Mouse (Mus musculus) heart, embryonic 14.5 days (tissue): ENCODE data around the gene Gm4131. TPM values are rescaled to one million over a fixed set of nuclear protein-coding genes. Genes with fewer than 3 reads are reported as not detected.

Experiments used
- ATAC-seq: fragments of 200-750 bp; cut with Nextera tagmentation; 2 replicates; pipeline ENCODE4 v1.8.0; 2017; ENCODE audit warnings: low read depth, moderate TSS enrichment; ENCODE audit not compliant: insufficient number of reproducible peaks, insufficient read depth, low FRiP score
- H3K27ac ChIP-seq, 2 experiments: fragments of 200-500 bp in 1 of 2; fragments of 300-500 bp in 1 of 2; sonication (generic) in 1 of 2; replicated peaks in 1 of 2; 2 replicates each; pipeline ENCODE4 v1.5.1; 2012 to 2014; ENCODE audit warnings: low read depth in 2 of 2, low read length in 2 of 2, control low read depth in 1 of 2, mild to moderate bottlenecking in 1 of 2, mixed read lengths in 1 of 2; ENCODE audit not compliant: control insufficient read depth in 1 of 2, insufficient read depth in 1 of 2
- H3K27me3 ChIP-seq: fragments of 300-500 bp; sonication (generic); 2 replicates; pipeline ENCODE4 v1.6.1; 2014; ENCODE audit warnings: mild to moderate bottlenecking, low read length, control low read depth; ENCODE audit not compliant: control insufficient read depth, insufficient read depth
- H3K36me3 ChIP-seq: fragments of 300-500 bp; sonication (generic); 2 replicates; pipeline ENCODE4 v1.6.1; 2014; ENCODE audit warnings: mild to moderate bottlenecking, control low read depth, low read length, mixed read lengths; ENCODE audit not compliant: control insufficient read depth, insufficient read depth
- H3K4me1 ChIP-seq, 2 experiments: fragments of 200-500 bp in 1 of 2; fragments of 300-500 bp in 1 of 2; sonication (generic) in 1 of 2; 2 replicates each; pipeline ENCODE4 v1.6.1; 2012 to 2014; ENCODE audit warnings: low read length in 2 of 2, control low read depth in 1 of 2, mixed read lengths in 1 of 2; ENCODE audit not compliant: control insufficient read depth in 2 of 2, insufficient read depth in 2 of 2
- H3K4me2 ChIP-seq: fragments of 300-500 bp; sonication (generic); 2 replicates; pipeline ENCODE4 v1.6.1; 2014; ENCODE audit warnings: mild to moderate bottlenecking, low read length
- H3K4me3 ChIP-seq, 2 experiments: fragments of 200-500 bp in 1 of 2; fragments of 300-500 bp in 1 of 2; sonication (generic) in 1 of 2; 2 replicates each; pipeline ENCODE4 v1.5.1; 2012 to 2014; ENCODE audit warnings: low read length in 2 of 2, mild to moderate bottlenecking in 2 of 2, control low read depth in 1 of 2, low read depth in 1 of 2, moderate library complexity in 1 of 2; ENCODE audit not compliant: control insufficient read depth in 1 of 2, insufficient read depth in 1 of 2
- H3K9ac ChIP-seq: fragments of 300-500 bp; sonication (generic); 2 replicates; pipeline ENCODE4 v1.6.1; 2014; ENCODE audit warnings: mild to moderate bottlenecking, low read length
- H3K9me3 ChIP-seq: fragments of 300-500 bp; sonication (generic); 2 replicates; pipeline ENCODE4 v1.6.1; 2016; ENCODE audit warnings: low read length, control low read depth; ENCODE audit not compliant: control insufficient read depth
- WGBS: fragments of 180-500 bp; shearing (Covaris S2); extraction: QIAGEN DNeasy Blood & Tissue Kit; methylation state at CpG from one replicate; pipeline ENCODE4 v1.1.7; 2014; 5-methylcytosine and 5-hydroxymethylcytosine counted together
- polyA plus RNA-seq: library from polyadenylated mRNA; unstranded; fragments of >200 nt; fragmentation: Nextera tagmentation; extraction: Ambion mirVana; gene quantifications from 2 replicates; pipeline ENCODE4 v1.2.1, GENCODE M21; 2014

Gene Gm4131
- polyA plus RNA-seq, 1 experiment from 2014 or later: not detected

GRCm38 (mm10) chr14:62581768-62582167, 15.0 kb upstream of the Gm4131 start:
- Histone ChIP-seq H3K27ac (no peak overlapping the region), H3K9ac (no peak overlapping the region), H3K9me3 (no peaks in the 10 kb centered on the region), H3K4me3 (no peak overlapping the region), H3K36me3 (no peaks in the 10 kb centered on the region), H3K4me2 (no peak overlapping the region), H3K27me3 (no peaks in the 10 kb centered on the region), H3K4me1 (no peaks in the 10 kb centered on the region)
- ATAC-seq: no peak
- WGBS: 84% methylated on average over 9 of the region's 9 CpGs

GRCm38 (mm10) chr14:62580945-62581344, 14.2 kb upstream of the Gm4131 start:
- no peak for ATAC-seq
- Histone ChIP-seq H3K36me3 (no peaks in the 10 kb centered on the region), H3K27me3 (no peaks in the 10 kb centered on the region), H3K9me3 (no peaks in the 10 kb centered on the region), H3K27ac (no peak overlapping the region), H3K4me1 (no peaks in the 10 kb centered on the region), H3K9ac (no peak overlapping the region), H3K4me2 (no peak overlapping the region), H3K4me3 (no peak overlapping the region)
- WGBS: 80% methylated on average over 3 of the region's 3 CpGs

- H3K4me1 ChIP-seq: peaks cover 0 to 6% of the 10 kb centered on the region in 2 experiments; a peak in 1 of 4 replicates
- no peaks in the 10 kb centered on the region for H3K36me3 ChIP-seq
- ATAC-seq: no peak
- no peak overlapping the region for H3K9ac ChIP-seq
- no peaks in the 10 kb centered on the region for H3K9me3 ChIP-seq
- 66% methylated on average over 8 of the region's 8 CpGs for WGBS
- 0 out of 2 replicates have a peak, but pooled peaks cover 2% of the 10 kb centered on the region for H3K27me3 ChIP-seq
- H3K27ac ChIP-seq: no peak overlapping the region
- H3K4me3 ChIP-seq: no peak overlapping the region
- no peak overlapping the region for H3K4me2 ChIP-seq
Measured at GRCm38 (mm10) chr14:62575862-62576261, 9.1 kb upstream of the Gm4131 start.

GRCm38 (mm10) chr14:62574906-62575305, 8.2 kb upstream of the Gm4131 start:
- no peak for ATAC-seq
- H3K27ac ChIP-seq: no peak overlapping the region
- H3K4me2 ChIP-seq: no peak overlapping the region
- peaks cover 0 to 6% of the 10 kb centered on the region in 2 experiments; a peak in 1 of 4 replicates for H3K4me1 ChIP-seq
- H3K9ac ChIP-seq: no peak overlapping the region
- WGBS: 70% methylated on average over 6 of the region's 6 CpGs
- no peaks in the 10 kb centered on the region for H3K9me3 ChIP-seq
- H3K4me3 ChIP-seq: no peak overlapping the region
- H3K27me3 ChIP-seq: 0 out of 2 replicates have a peak, but pooled peaks cover 2% of the 10 kb centered on the region
- H3K36me3 ChIP-seq: no peaks in the 10 kb centered on the region

GRCm38 (mm10) chr14:62573454-62573853, 6.7 kb upstream of the Gm4131 start:
- H3K36me3 ChIP-seq: no peaks in the 10 kb centered on the region
- no peak overlapping the region for H3K9ac ChIP-seq
- no peak for ATAC-seq
- H3K4me3 ChIP-seq: no peak overlapping the region
- H3K4me2 ChIP-seq: no peak overlapping the region; the same call in 1 of the 2 replicates
- H3K9me3 ChIP-seq: no peaks in the 10 kb centered on the region
- H3K4me1 ChIP-seq: peaks cover 2 to 6% of the 10 kb centered on the region in 2 experiments; a peak in 3 of 4 replicates
- no peak overlapping the region for H3K27ac ChIP-seq
- 0% methylated on average over 2 of the region's 3 CpGs for WGBS
- H3K27me3 ChIP-seq: 0 out of 2 replicates have a peak, but pooled peaks cover 2% of the 10 kb centered on the region

- Histone ChIP-seq H3K27me3 (0 out of 2 replicates have a peak, but pooled peaks cover 2% of the 10 kb centered on the region), H3K4me2 (no peak overlapping the region), H3K36me3 (no peaks in the 10 kb centered on the region), H3K9ac (no peak overlapping the region), H3K4me1 (peaks cover 2 to 6% of the 10 kb centered on the region in 2 experiments; a peak in 3 of 4 replicates), H3K9me3 (no peaks in the 10 kb centered on the region), H3K27ac (peak overlapping the region; percentile 3 to 58), H3K4me3 (no peak overlapping the region)
- no peak for ATAC-seq
- WGBS: 40% methylated on average over 4 of the region's 4 CpGs
Measured at GRCm38 (mm10) chr14:62570299-62570698, 3.6 kb upstream of the Gm4131 start.

GRCm38 (mm10) chr14:62569463-62569862, 2.7 kb upstream of the Gm4131 start:
- WGBS: 86% methylated on average over 5 of the region's 5 CpGs
- Histone ChIP-seq H3K9ac (no peak overlapping the region), H3K27ac (peak overlapping the region; percentile 3 to 58)

GRCm38 (mm10) chr14:62563679-62564078, 3.0 kb downstream of the Gm4131 start:
- Histone ChIP-seq H3K9ac (no peak overlapping the region), H3K27me3 (no peaks in the 10 kb centered on the region), H3K36me3 (no peaks in the 10 kb centered on the region), H3K4me1 (no peaks in the 10 kb centered on the region), H3K9me3 (no peaks in the 10 kb centered on the region), H3K4me3 (no peak overlapping the region), H3K4me2 (no peak overlapping the region), H3K27ac (no peak overlapping the region)
- 75% methylated on average over 7 of the region's 7 CpGs for WGBS
- no peak for ATAC-seq

More at GRCm38 (mm10) chr14:62569463-62569862, 2.7 kb upstream of the Gm4131 start:
- H3K4me1 ChIP-seq: peaks cover 2 to 6% of the 10 kb centered on the region in 2 experiments; a peak in 3 of 4 replicates
- no peak for ATAC-seq
- 0 out of 2 replicates have a peak, but pooled peaks cover 2% of the 10 kb centered on the region for H3K27me3 ChIP-seq
- H3K4me2 ChIP-seq: no peak overlapping the region
- no peaks in the 10 kb centered on the region for H3K36me3 ChIP-seq
- H3K9me3 ChIP-seq: no peaks in the 10 kb centered on the region
- H3K4me3 ChIP-seq: no peak overlapping the region
